ENCODE assay signal across 8 mouse cellular contexts in genomic region chr3:135485900-135486241, GRCm38 (mm10). TPM values are rescaled to one million over a fixed set of nuclear protein-coding genes. Genes with fewer than 3 reads are reported as not detected.
A peak's percentile ranks its signal among the peaks of the same experiment; 100 is the strongest.
DNase-seq lines count a peak whose midpoint lies in the region; ATAC-seq and TF ChIP-seq lines count a peak whose summit lies in the region.

No protein-coding gene starts in this region.

- DNase-seq in kidney, postnatal 4 days: no peak
- DNase-seq in brain, embryonic 14.5 days (ENCODE audit: low read depth): peak; percentile 8
- no peak for DNase-seq in hindbrain, postnatal 0 days (ENCODE audit: low spot score)
- no peak for DNase-seq in midbrain, postnatal 0 days (ENCODE audit: low spot score)
- DNase-seq in frontal cortex, postnatal 25 days (ENCODE audit: low spot score in 2 of 2): no peak
- no peak for DNase-seq in urinary bladder, postnatal 14 days (ENCODE audit: low spot score)
- no peak for DNase-seq in gastrocnemius, postnatal 10 days

- no peak for ATAC-seq in kidney, embryonic 15.5 days (replicated peaks; ENCODE audit: low FRiP score)
- ATAC-seq in hindbrain, postnatal 0 days: no peak
- ATAC-seq in midbrain, postnatal 0 days (ENCODE audit: low FRiP score): peak; percentile 8; the same call in 1 of the 2 replicates

- H3K4me3 ChIP-seq in kidney, embryonic 15.5 days (replicated peaks): peak overlapping the region; percentile 64
- peak overlapping the region; percentile 55 for H3K4me3 ChIP-seq in hindbrain, postnatal 0 days (ENCODE audit: low read length)
- H3K4me3 ChIP-seq in midbrain, postnatal 0 days (ENCODE audit: low read depth, low read length): peak overlapping the region; percentile 66

- H3K27me3 ChIP-seq in kidney, embryonic 15.5 days: no peaks in the 10 kb centered on the region
- H3K27me3 ChIP-seq in hindbrain, postnatal 0 days (ENCODE audit: insufficient read depth, low read length): no peaks in the 10 kb centered on the region
- no peaks in the 10 kb centered on the region for H3K27me3 ChIP-seq in midbrain, postnatal 0 days (ENCODE audit: insufficient read depth, low read length)

- no peaks in the 10 kb centered on the region for H3K9me3 ChIP-seq in kidney, embryonic 15.5 days (replicated peaks)
- no peaks in the 10 kb centered on the region for H3K9me3 ChIP-seq in hindbrain, postnatal 0 days (ENCODE audit: low read length)
- H3K9me3 ChIP-seq in midbrain, postnatal 0 days (ENCODE audit: low read length): no peaks in the 10 kb centered on the region

- peak overlapping the region; percentile 63 for H3K9ac ChIP-seq in kidney, embryonic 15.5 days
- peak overlapping the region; percentile 61 for H3K9ac ChIP-seq in hindbrain, postnatal 0 days (replicated peaks; ENCODE audit: low read length)
- H3K9ac ChIP-seq in midbrain, postnatal 0 days (replicated peaks; ENCODE audit: low read length, poor library complexity, severe bottlenecking): peak overlapping the region; percentile 52

- peaks cover 16% of the 10 kb centered on the region; the same call in 1 of the 2 replicates for H3K4me1 ChIP-seq in kidney, embryonic 15.5 days
- H3K4me1 ChIP-seq in hindbrain, postnatal 0 days (ENCODE audit: insufficient read depth, low read length): no peaks in the 10 kb centered on the region
- no peaks in the 10 kb centered on the region for H3K4me1 ChIP-seq in midbrain, postnatal 0 days (ENCODE audit: insufficient read depth, low read length)

- H3K36me3 ChIP-seq in kidney, embryonic 15.5 days: no peaks in the 10 kb centered on the region
- H3K36me3 ChIP-seq in hindbrain, postnatal 0 days (ENCODE audit: insufficient read depth, low read length): no peaks in the 10 kb centered on the region
- no peaks in the 10 kb centered on the region for H3K36me3 ChIP-seq in midbrain, postnatal 0 days (ENCODE audit: insufficient read depth, low read length)

- H3K4me2 ChIP-seq in kidney, embryonic 15.5 days: peak overlapping the region; percentile 91
- H3K4me2 ChIP-seq in hindbrain, postnatal 0 days (ENCODE audit: low read depth, low read length): peak overlapping the region; percentile 97
- H3K4me2 ChIP-seq in midbrain, postnatal 0 days (ENCODE audit: low read depth, low read length, poor library complexity, severe bottlenecking): peak overlapping the region; percentile 93

- H3K27ac ChIP-seq in kidney, embryonic 15.5 days: peak overlapping the region; percentile 33; the same call in 1 of the 2 replicates
- 0 out of 2 replicates have a peak overlapping the region, but pooled peaks have one; percentile 16 for H3K27ac ChIP-seq in hindbrain, postnatal 0 days
- no peak overlapping the region for H3K27ac ChIP-seq in midbrain, postnatal 0 days (ENCODE audit: low read depth, low read length)

- TF ChIP-seq CTCF in brain, embryonic 14.5 days (IDR thresholded peaks at IDR 0.05; ENCODE audit: borderline replicate concordance, extremely low read depth, insufficient read depth, insufficient read length): no peak
- TF ChIP-seq CTCF in hindbrain, postnatal 0 days (IDR thresholded peaks at IDR 0.05; ENCODE audit: low read depth): no peak
- TF ChIP-seq CTCF in midbrain, postnatal 0 days (IDR thresholded peaks at IDR 0.05): no peak

- TF ChIP-seq POLR2A in brain, embryonic 14.5 days (IDR thresholded peaks at IDR 0.05; ENCODE audit: borderline replicate concordance, extremely low read depth, insufficient read depth, insufficient read length, poor library complexity, severe bottlenecking): no peak

- WGBS in kidney, embryonic 15.5 days: 13% methylated on average over 9 of the region's 9 CpGs
- 14% methylated on average over 9 of the region's 9 CpGs for WGBS in hindbrain, postnatal 0 days
- 10% methylated on average over 9 of the region's 9 CpGs for WGBS in midbrain, postnatal 0 days

RNA-seq across cellular contexts. Expression of gene Manba, which starts 0.5 kb away (rescaled TPM):
- polyA plus RNA-seq in kidney, embryonic 15.5 days (2015; fragmentation: Nextera tagmentation; extraction: Ambion mirVana): 24.2 and 27.3 TPM in 2 replicates
- polyA plus RNA-seq in brain, embryonic 14.5 days (2012; rRNA removed): 2.0 and 3.1 TPM in 2 replicates
- 10.2 and 10.7 TPM in 2 replicates for total RNA-seq in hindbrain, postnatal 0 days (2014; rRNA removed)
- polyA plus RNA-seq in hindbrain, postnatal 0 days (2015; fragmentation: Nextera tagmentation; extraction: Ambion mirVana): 7.0 and 7.7 TPM in 2 replicates
- 11.0 and 14.0 TPM in 2 replicates for total RNA-seq in midbrain, postnatal 0 days (2014; rRNA removed)
- 7.2 and 8.0 TPM in 2 replicates for polyA plus RNA-seq in midbrain, postnatal 0 days (2015; fragmentation: Nextera tagmentation; extraction: Ambion mirVana)
- total RNA-seq in gastrocnemius, postnatal 10 days (2021): 10 to 100 TPM in 1 of 2 experiments, 1 to 10 TPM in 1; 6.8 to 12.8 TPM

RNA-seq across cellular contexts. Expression of gene Ube2d3, which starts 47.9 kb away (rescaled TPM):
- polyA plus RNA-seq in kidney, embryonic 15.5 days (2015; fragmentation: Nextera tagmentation; extraction: Ambion mirVana): 512 and 532 TPM in 2 replicates
- 299 and 350 TPM in 2 replicates for polyA plus RNA-seq in brain, embryonic 14.5 days (2012; rRNA removed)
- total RNA-seq in hindbrain, postnatal 0 days (2014; rRNA removed): 581 and 632 TPM in 2 replicates
- 321 and 336 TPM in 2 replicates for polyA plus RNA-seq in hindbrain, postnatal 0 days (2015; fragmentation: Nextera tagmentation; extraction: Ambion mirVana)
- 750 and 756 TPM in 2 replicates for total RNA-seq in midbrain, postnatal 0 days (2014; rRNA removed)
- polyA plus RNA-seq in midbrain, postnatal 0 days (2015; fragmentation: Nextera tagmentation; extraction: Ambion mirVana): 309 and 319 TPM in 2 replicates
- total RNA-seq in gastrocnemius, postnatal 10 days (2021): 100 to 1,000 TPM; 340 to 341 TPM
